8 mouse cellular contexts compared by ENCODE assay signal in genomic region chr6:127768621-127769274, GRCm38 (mm10). TPM values are rescaled to one million over a fixed set of nuclear protein-coding genes. Genes with fewer than 3 reads are reported as not detected.
DNase-seq lines count a peak whose midpoint lies in the region; ATAC-seq lines count a peak whose summit lies in the region.

No protein-coding gene starts in this region.

- peak overlapping the region; percentile 77 for H3K27ac ChIP-seq in forebrain, embryonic 16.5 days (ENCODE audit: low read length)
- H3K27ac ChIP-seq in liver, embryonic 13.5 days = no peak overlapping the region

- H3K36me3 ChIP-seq in forebrain, embryonic 16.5 days (ENCODE audit: control insufficient read depth, insufficient read depth) = no peaks in the 10 kb centered on the region
- H3K36me3 ChIP-seq in liver, embryonic 13.5 days = no peaks in the 10 kb centered on the region

- no peaks in the 10 kb centered on the region for H3K27me3 ChIP-seq in forebrain, embryonic 16.5 days (replicated peaks; ENCODE audit: control insufficient read depth, insufficient read depth, low read length)
- H3K27me3 ChIP-seq in liver, embryonic 13.5 days = peaks cover 85% of the 10 kb centered on the region

- peaks cover 37% of the 10 kb centered on the region for H3K4me1 ChIP-seq in forebrain, embryonic 16.5 days (replicated peaks; ENCODE audit: control insufficient read depth, insufficient read depth, low read length)
- no peaks in the 10 kb centered on the region; the same call in 1 of the 2 replicates for H3K4me1 ChIP-seq in liver, embryonic 13.5 days (replicated peaks)

- H3K4me2 ChIP-seq in forebrain, embryonic 16.5 days (ENCODE audit: low read length) = peak overlapping the region; percentile 78
- H3K4me2 ChIP-seq in liver, embryonic 13.5 days = peak overlapping the region; percentile 38

- H3K4me3 ChIP-seq in forebrain, embryonic 16.5 days (replicated peaks; ENCODE audit: low read length) = peak overlapping the region; percentile 52
- H3K4me3 ChIP-seq in liver, embryonic 13.5 days (replicated peaks) = peak overlapping the region; percentile 22

- DNase-seq in layer of hippocampus, adult 18-20 months (ENCODE audit: low spot score in 2 of 2) = peak; percentile 25 to 38
- no peak for DNase-seq in layer of hippocampus, adult 9-11 months
- peak; percentile 36 for DNase-seq in cerebellum, adult 9-11 months
- DNase-seq in liver, embryonic 13.5 days = no peak
- no peak for DNase-seq in spleen, postnatal 4 days (ENCODE audit: low spot score in 2 of 2)
- DNase-seq in adrenal gland, postnatal 25 days = no peak

- H3K9me3 ChIP-seq in forebrain, embryonic 16.5 days (ENCODE audit: control insufficient read depth, low read length) = no peaks in the 10 kb centered on the region
- H3K9me3 ChIP-seq in liver, embryonic 13.5 days (replicated peaks) = no peaks in the 10 kb centered on the region

- peak; percentile 7 for ATAC-seq in forebrain, embryonic 16.5 days
- ATAC-seq in liver, embryonic 13.5 days (ENCODE audit: low read depth) = no peak
- no peak for ATAC-seq in activated CD4-positive, CD25-positive, alpha-beta regulatory T cell, adult 4 months

- WGBS in forebrain, embryonic 16.5 days = 0% methylated on average over 52 of the region's 64 CpGs
- 1% methylated on average over 55 of the region's 64 CpGs for WGBS in liver, embryonic 13.5 days (ENCODE audit: insufficient replicate concordance)

- H3K9ac ChIP-seq in forebrain, embryonic 16.5 days (replicated peaks; ENCODE audit: low read depth, low read length) = peak overlapping the region; percentile 72
- no peak overlapping the region for H3K9ac ChIP-seq in liver, embryonic 13.5 days

RNA-seq across cellular contexts. Expression of gene Prmt8, which starts 0.5 kb away (rescaled TPM):
- 10 to 100 TPM; 58.9 to 61.1 TPM for total RNA-seq in layer of hippocampus, adult 18-20 months (2021)
- polyA plus RNA-seq in forebrain, embryonic 16.5 days (2015; fragmentation: Nextera tagmentation; extraction: Ambion mirVana) = 28.4 and 31.4 TPM in 2 replicates
- polyA plus RNA-seq in liver, embryonic 13.5 days (2015; fragmentation: Nextera tagmentation; extraction: Ambion mirVana) = 0.05 TPM in 1 of 2 replicates, not detected in the other
- polyA plus RNA-seq in activated CD4-positive, CD25-positive, alpha-beta regulatory T cell, adult 4 months (2017; shearing (Covaris generic)) = not detected
- total RNA-seq in adrenal gland, postnatal 25 days (2021) = not detected in 2 replicates

Comparison
In these comparisons a context has a peak if more than half of its experiments do, and no peak if none do; other contexts are left out.
1. DNase-seq: peak in layer of hippocampus, adult 18-20 months (2 of 2) and cerebellum, adult 9-11 months (single experiment); none in layer of hippocampus, adult 9-11 months (single experiment), liver, embryonic 13.5 days (single experiment), spleen, postnatal 4 days (0 of 2) and adrenal gland, postnatal 25 days (single experiment).
2. RNA of gene Prmt8, which starts 0.5 kb away (polyA plus RNA-seq): 28.4 to 31.4 TPM in forebrain, embryonic 16.5 days; not detected in activated CD4-positive, CD25-positive, alpha-beta regulatory T cell, adult 4 months and 0.05 TPM in liver, embryonic 13.5 days; every median in the first group is over 10 times any median in the second.